Mouse (Mus musculus): ENCODE measurements around the gene A630023A22Rik.

GRCm38 (mm10) chr14:34050101-34050779 lies 52.3 kb downstream of the A630023A22Rik start:
- no peak for TF ChIP-seq POLR2A (IDR thresholded peaks at IDR 0.05; ENCODE audit: extremely low read depth, insufficient read depth, low read length)
- no peak for TF ChIP-seq CTCF (IDR thresholded peaks at IDR 0.05; ENCODE audit: extremely low read depth, insufficient read depth, low read length)
